Mouse (Mus musculus): ENCODE data around the gene Cdkal1.

GRCm38 (mm10) chr13:29565710-29566109, 289.8 kb downstream of the Cdkal1 start:
- no peak for TF ChIP-seq NANOG (IDR thresholded peaks at IDR 0.05; ENCODE audit: borderline replicate concordance, low read length)
- no peak for TF ChIP-seq CTCF (conservative IDR thresholded peaks at IDR 0.05; ENCODE audit: low read length)

Measured in E14TG2a.4 (cell line).